10 mouse cellular contexts compared by ENCODE assay signal in genomic region chr14:62341887-62342642, GRCm38 (mm10). TPM values are rescaled to one million over a fixed set of nuclear protein-coding genes. Genes with fewer than 3 reads are reported as not detected.
A peak's percentile ranks its signal among the peaks of the same experiment; 100 is the strongest.
DNase-seq lines count a peak whose midpoint lies in the region; ATAC-seq and TF ChIP-seq lines count a peak whose summit lies in the region.
"Had no signal": no experiment of that assay in that cellular context is flagged by ENCODE, and none has a peak within 500 bp of the region (broad histone marks: within the 10 kb centered on the region; RNA-seq: fewer than 3 reads in every experiment).

No protein-coding gene starts in this region.

- H3K4me2 ChIP-seq in heart, embryonic 14.5 days (ENCODE audit: low read length), result peak overlapping the region; percentile 6; the same call in 1 of the 2 replicates

- WGBS in cerebellum, adult 2 months, result 14% methylated on average over 8 of the region's 8 CpGs
- 34% methylated on average over 8 of the region's 8 CpGs for WGBS in heart, embryonic 14.5 days

- H3K27me3 ChIP-seq in cerebellum, adult 2 months (ENCODE audit: control insufficient read depth, insufficient read depth, low read length), result no peaks in the 10 kb centered on the region
- no peaks in the 10 kb centered on the region for H3K27me3 ChIP-seq in heart, embryonic 14.5 days (ENCODE audit: control insufficient read depth, insufficient read depth, low read length)

- peak; percentile 31 to 49 for DNase-seq in layer of hippocampus, postnatal 14 days (ENCODE audit: low spot score in 2 of 2)
- no peak for DNase-seq in layer of hippocampus, postnatal 25 days (ENCODE audit: extremely low spot score in 1 of 2, low spot score in 1 of 2)
- DNase-seq in cerebellum, adult 2 months, result peak; percentile 41 to 71
- no peak for DNase-seq in neural tube, embryonic 10.5 days (ENCODE audit: extremely low spot score, low spot score)
- DNase-seq in spleen, postnatal 10 days (ENCODE audit: low spot score in 2 of 2), result no peak

- H3K36me3 ChIP-seq in heart, embryonic 14.5 days (ENCODE audit: control insufficient read depth, insufficient read depth, low read length), result no peaks in the 10 kb centered on the region

- TF ChIP-seq POLR2A in bone marrow macrophage, adult 2 months (IDR thresholded peaks at IDR 0.05; ENCODE audit: borderline replicate concordance, low read depth, low read length), result no peak
- no peak for TF ChIP-seq POLR2A in cerebellum, adult 2 months (IDR thresholded peaks at IDR 0.05; ENCODE audit: borderline replicate concordance, insufficient read depth, low read length)

- no peak for ATAC-seq in heart, embryonic 14.5 days (ENCODE audit: insufficient number of reproducible peaks, insufficient read depth, low FRiP score, low read depth)
- no peak for ATAC-seq in activated CD4-positive, CD25-positive, alpha-beta regulatory T cell, adult 4 months

- peak overlapping the region; percentile 38; the same call in 1 of the 2 replicates for H3K9ac ChIP-seq in heart, embryonic 14.5 days (ENCODE audit: low read length)

- peak overlapping the region; percentile 66 for H3K27ac ChIP-seq in bone marrow macrophage, adult 2 months (ENCODE audit: insufficient read depth, low read depth, low read length)
- H3K27ac ChIP-seq in cerebellum, adult 2 months (ENCODE audit: insufficient read depth, low read length), result peak overlapping the region; percentile 26; the same call in 1 of the 2 replicates
- H3K27ac ChIP-seq in heart, embryonic 14.5 days (replicated peaks in 1 of 2; ENCODE audit: control insufficient read depth in 1 of 2, insufficient read depth in 1 of 2, low read depth in 2 of 2, low read length in 2 of 2), result peak overlapping the region; percentile 50 to 63
- H3K27ac ChIP-seq: left cerebral cortex, adult 2 months had no signal

- no peaks in the 10 kb centered on the region for H3K9me3 ChIP-seq in heart, embryonic 14.5 days (ENCODE audit: control insufficient read depth, low read length)

- TF ChIP-seq CTCF in bone marrow macrophage, adult 2 months (IDR thresholded peaks at IDR 0.05; ENCODE audit: low read depth, low read length), result no peak
- no peak for TF ChIP-seq CTCF in cerebellum, adult 2 months (IDR thresholded peaks at IDR 0.05; ENCODE audit: borderline replicate concordance, insufficient read depth, low read depth, low read length)

- H3K4me1 ChIP-seq in bone marrow macrophage, adult 2 months (ENCODE audit: control insufficient read depth, insufficient read depth, low read length), result peaks cover 34% of the 10 kb centered on the region
- H3K4me1 ChIP-seq in cerebellum, adult 2 months (ENCODE audit: control insufficient read depth, insufficient read depth, low read length), result peaks cover 13% of the 10 kb centered on the region
- H3K4me1 ChIP-seq in heart, embryonic 14.5 days (ENCODE audit: control insufficient read depth in 2 of 2, insufficient read depth in 2 of 2, low read length in 2 of 2), result peaks cover 10 to 21% of the 10 kb centered on the region in 2 experiments

- H3K4me3 ChIP-seq in bone marrow macrophage, adult 2 months (ENCODE audit: insufficient read depth, low read length), result no peak overlapping the region
- no peak overlapping the region for H3K4me3 ChIP-seq in cerebellum, adult 2 months (replicated peaks; ENCODE audit: insufficient read depth, low read depth, low read length)
- H3K4me3 ChIP-seq in heart, embryonic 14.5 days (ENCODE audit: control insufficient read depth in 1 of 2, insufficient read depth in 1 of 2, low read depth in 1 of 2, low read length in 2 of 2), result no peak overlapping the region
- H3K4me3 ChIP-seq: left cerebral cortex, adult 2 months; myocyte had no signal

RNA-seq across cellular contexts. Expression of gene Dleu7, which starts 49.2 kb away (rescaled TPM):
- total RNA-seq in layer of hippocampus, postnatal 14 days (2021), result 1 to 10 TPM; 4.7 to 6.4 TPM
- total RNA-seq in layer of hippocampus, postnatal 25 days (2021), result 1 to 10 TPM; 5.6 to 7.5 TPM
- polyA plus RNA-seq in bone marrow macrophage, adult 2 months (2012; ENCODE audit: insufficient read depth, insufficient read length, missing spikeins), result not detected in 2 replicates
- 4.9 and 6.6 TPM in 2 replicates for polyA plus RNA-seq in cerebellum, adult 2 months (2012; rRNA removed)
- 0.78 and 0.80 TPM in 2 replicates for polyA plus RNA-seq in heart, embryonic 14.5 days (2014; fragmentation: Nextera tagmentation; extraction: Ambion mirVana)
- polyA plus RNA-seq in activated CD4-positive, CD25-positive, alpha-beta regulatory T cell, adult 4 months (2017; shearing (Covaris generic)), result not detected

RNA-seq across cellular contexts. Expression of gene Rnaseh2b, which starts 49.7 kb away (rescaled TPM):
- 10 to 100 TPM; 14.3 to 17.9 TPM for total RNA-seq in layer of hippocampus, postnatal 14 days (2021)
- 10 to 100 TPM; 10.1 to 14.1 TPM for total RNA-seq in layer of hippocampus, postnatal 25 days (2021)
- polyA plus RNA-seq in bone marrow macrophage, adult 2 months (2012; ENCODE audit: insufficient read depth, insufficient read length, missing spikeins), result 20.7 and 32.1 TPM in 2 replicates
- polyA plus RNA-seq in cerebellum, adult 2 months (2012; rRNA removed), result 13.0 and 16.0 TPM in 2 replicates
- 68.9 and 70.4 TPM in 2 replicates for polyA plus RNA-seq in heart, embryonic 14.5 days (2014; fragmentation: Nextera tagmentation; extraction: Ambion mirVana)
- polyA plus RNA-seq in activated CD4-positive, CD25-positive, alpha-beta regulatory T cell, adult 4 months (2017; shearing (Covaris generic)), result 10 to 100 TPM; 39.6 to 52.2 TPM

Comparison
In these comparisons a context has a peak if more than half of its experiments do, and no peak if none do; other contexts are left out.
1. DNase-seq: peak in layer of hippocampus, postnatal 14 days (2 of 2) and cerebellum, adult 2 months (2 of 2); none in layer of hippocampus, postnatal 25 days (0 of 2), neural tube, embryonic 10.5 days (single experiment) and spleen, postnatal 10 days (0 of 2).
2. Peak in every context shown above with its lines, with median percentiles within 50 percentile points of each other: H3K27ac ChIP-seq.